Mouse (Mus musculus): ENCODE results near the gene Atg4d.

DNA sequence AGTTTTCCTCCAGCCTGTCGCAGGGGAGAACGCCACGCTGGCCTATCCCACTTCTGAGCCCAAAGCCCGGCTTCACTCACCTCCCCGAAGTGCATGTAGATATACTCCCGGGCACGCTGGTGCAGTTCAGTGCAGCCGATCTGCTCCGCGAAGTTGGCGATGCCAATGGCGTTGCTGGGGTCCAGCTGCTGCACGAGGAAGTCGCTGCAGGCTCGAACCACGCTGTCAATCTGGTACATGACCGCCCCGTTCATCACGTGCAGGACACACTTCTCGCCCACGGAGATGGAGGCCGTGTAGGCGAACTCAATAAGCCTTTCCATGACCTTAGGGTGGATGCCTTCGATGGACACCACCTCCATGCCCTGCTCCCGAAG, 28.1 kb upstream of the Atg4d start:
- TF ChIP-seq POLR2A (IDR thresholded peaks at IDR 0.05; ENCODE audit: control insufficient read depth, low read depth, low read length) = no peak
- no peak for TF ChIP-seq CTCF (IDR thresholded peaks at IDR 0.05; ENCODE audit: control insufficient read depth, insufficient read depth, insufficient replicate concordance, low read depth, low read length)
